Mouse (Mus musculus) lung, postnatal 10 days (tissue): Measurements from ENCODE around the gene Tcf25.
A peak's percentile ranks its signal among the peaks of the same experiment; 100 is the strongest.
"Not testable (repeated sequence)": the region's sequence is repeated elsewhere in the genome, so short reads cannot be mapped to it uniquely, and the experiment has no call there.

Source experiments
- DNase-seq: peaks from one replicate; pipeline ENCODE4 v3.0.0; 2021

Gene Tcf25

GRCm38 (mm10) chr8:123431616-123432365 is 58.2 kb downstream of the Tcf25 start:
- no peak for DNase-seq

GRCm38 (mm10) chr8:123432381-123432780 is 58.8 kb downstream of the Tcf25 start:
- DNase-seq = no peak

- not testable (repeated sequence) for DNase-seq
Observed at GRCm38 (mm10) chr8:123433241-123433974, 59.9 kb downstream of the Tcf25 start.

GRCm38 (mm10) chr8:123441788-123442187 is 68.2 kb downstream of the Tcf25 start:
- DNase-seq = no peak

GRCm38 (mm10) chr8:123442351-123442750 is 68.8 kb downstream of the Tcf25 start:
- DNase-seq = no peak

GRCm38 (mm10) chr8:123442871-123443575 is 69.5 kb downstream of the Tcf25 start:
- DNase-seq = peak; percentile 96

- DNase-seq = no peak
Observed at GRCm38 (mm10) chr8:123443576-123443921, 70.0 kb downstream of the Tcf25 start.

- no peak for DNase-seq
Observed at GRCm38 (mm10) chr8:123444131-123444530, 70.6 kb downstream of the Tcf25 start.

- no peak for DNase-seq
Observed at GRCm38 (mm10) chr8:123445981-123446380, 72.4 kb downstream of the Tcf25 start.

GRCm38 (mm10) chr8:123446799-123447198 is 73.2 kb downstream of the Tcf25 start:
- no peak for DNase-seq

- no peak for DNase-seq
Observed at GRCm38 (mm10) chr8:123450783-123451182, 77.2 kb downstream of the Tcf25 start.

- DNase-seq = not testable (repeated sequence)
Observed at GRCm38 (mm10) chr8:123451747-123452146, 78.2 kb downstream of the Tcf25 start.

- no peak for DNase-seq
Observed at GRCm38 (mm10) chr8:123452149-123452548, 78.6 kb downstream of the Tcf25 start.

GRCm38 (mm10) chr8:123453291-123453690 is 79.7 kb downstream of the Tcf25 start:
- no peak for DNase-seq
